Mouse (Mus musculus) kidney, postnatal 36 days (tissue): ENCODE measurements around the gene Tspan11.

ENCODE experiments used
- DNase-seq, 2 experiments: peaks; one replicate each; pipeline ENCODE4 v3.0.0; 2021 to 2022; ENCODE audit warnings: mixed read lengths in 2 of 2

Tspan11 gene

DNA sequence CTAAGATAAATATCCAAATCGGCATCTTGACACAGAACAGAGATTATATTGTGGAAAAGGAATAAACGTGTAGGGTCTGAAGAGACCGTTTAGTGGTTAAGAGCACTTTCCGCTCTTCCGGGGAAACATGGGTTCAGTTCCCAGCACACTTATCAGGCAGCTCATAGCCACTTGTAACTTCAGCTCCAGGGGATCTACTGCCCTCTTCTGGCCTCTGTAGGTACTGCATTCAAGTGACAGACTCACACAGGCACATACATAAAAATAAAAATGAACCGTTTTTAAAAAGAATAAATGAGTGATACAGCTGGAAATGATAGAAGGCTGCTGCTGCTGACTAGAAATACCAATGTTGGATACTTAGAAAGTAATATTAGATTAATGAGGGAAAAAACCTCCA, 7.9 kb upstream of the Tspan11 start:
- DNase-seq = peak in 1 of 2 experiments; percentile 14

DNA sequence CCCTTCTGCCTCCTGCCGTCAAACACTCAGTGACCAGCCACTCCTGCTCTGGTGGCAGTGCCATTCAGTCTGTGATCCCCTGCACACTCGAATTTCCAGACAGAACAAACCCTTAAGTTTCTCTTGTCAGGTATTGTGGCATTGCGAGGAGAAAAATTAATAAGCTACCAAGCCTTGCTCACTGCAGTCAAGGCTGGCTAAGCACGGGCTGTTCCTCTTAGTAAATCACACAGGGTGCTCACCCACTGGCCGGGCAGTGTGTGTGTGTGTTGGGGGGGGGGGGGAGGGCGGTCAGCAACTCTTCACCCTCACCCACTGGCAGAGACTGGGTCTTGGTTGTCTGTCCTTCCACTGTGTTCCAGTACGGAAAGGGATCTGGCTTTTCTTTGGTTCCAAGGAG, 473 bp upstream of the Tspan11 start:
- DNase-seq = peak in 1 of 2 experiments; percentile 18

DNA sequence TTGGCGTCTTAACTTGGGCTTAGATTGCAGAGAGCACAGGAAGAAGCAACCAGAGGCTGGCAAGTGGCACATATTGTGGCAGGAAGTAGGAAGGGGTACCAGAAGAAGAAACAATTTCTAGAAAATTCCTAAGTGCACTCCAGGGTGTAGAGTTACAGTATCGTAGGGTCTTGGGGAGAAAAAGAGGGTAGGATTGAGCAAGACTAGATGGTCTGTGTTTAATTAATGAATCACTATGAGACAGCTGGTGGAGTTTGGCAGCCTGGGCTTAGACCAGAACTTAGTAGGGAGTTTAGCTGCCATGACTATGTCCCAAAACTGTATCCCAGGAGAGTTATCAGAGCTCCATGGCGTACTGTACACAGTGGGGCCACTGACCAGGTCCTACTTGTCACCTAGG, 1.2 kb downstream of the Tspan11 start:
- DNase-seq = no peak

DNA sequence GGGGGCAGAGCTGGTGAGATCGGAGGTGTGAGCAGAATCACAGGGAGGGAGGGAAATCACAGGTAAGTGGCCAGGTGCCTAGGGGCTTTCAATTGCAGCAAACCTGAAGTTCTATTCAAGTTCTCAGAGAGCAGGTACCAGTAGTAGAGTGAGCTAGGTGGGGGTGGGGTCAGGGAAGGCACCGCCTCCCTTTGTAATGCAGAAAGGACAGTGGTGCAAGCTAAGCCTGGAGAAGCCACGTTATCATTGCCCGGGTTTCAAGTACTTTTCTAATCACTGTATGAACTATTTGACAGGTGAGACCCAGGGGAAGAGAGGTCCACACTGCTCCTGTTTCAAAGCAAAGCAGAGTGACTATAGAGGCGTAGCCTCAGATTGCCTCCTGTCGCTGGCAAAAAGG, 6.2 kb downstream of the Tspan11 start:
- no peak for DNase-seq

DNA sequence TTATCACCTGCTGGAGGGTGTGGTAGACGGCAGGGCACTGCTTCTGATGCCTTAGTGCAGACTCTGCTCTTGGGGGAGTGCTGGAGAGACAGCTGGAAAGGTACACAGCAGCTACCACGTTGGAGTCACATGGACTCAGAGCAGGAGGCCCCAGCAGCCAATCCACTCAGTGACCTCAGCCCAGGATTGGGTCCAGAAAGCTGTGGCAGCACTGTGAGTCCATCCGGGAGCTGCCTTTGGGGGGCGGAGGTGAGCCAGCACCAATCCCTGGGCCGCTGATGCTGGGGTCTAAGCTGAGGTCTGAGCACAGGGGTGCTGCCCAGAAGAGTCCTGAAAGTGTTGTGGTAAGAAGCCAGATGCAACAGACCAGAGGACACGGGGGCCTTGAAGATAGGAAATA, 7.6 kb downstream of the Tspan11 start:
- DNase-seq = no peak

DNA sequence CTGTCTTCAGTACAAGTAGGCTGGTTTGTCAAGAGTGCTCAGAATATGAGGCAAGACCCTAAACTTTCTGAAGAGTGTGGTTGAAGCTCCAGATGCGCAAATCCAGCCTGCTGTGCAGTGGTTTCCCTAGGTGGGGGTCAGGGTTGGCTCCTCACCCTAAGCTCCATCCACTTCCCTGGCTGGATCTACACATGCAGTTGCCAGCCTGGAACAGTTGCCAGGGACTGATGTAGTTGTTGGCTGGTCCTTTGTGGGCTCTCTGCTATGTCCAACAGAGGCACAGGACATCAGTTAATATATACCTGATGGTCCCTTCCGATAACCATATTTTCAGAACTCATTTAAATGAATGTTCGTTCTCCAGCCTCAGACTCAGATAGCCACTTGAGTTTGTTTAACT, 9.0 kb downstream of the Tspan11 start:
- no peak for DNase-seq

DNA sequence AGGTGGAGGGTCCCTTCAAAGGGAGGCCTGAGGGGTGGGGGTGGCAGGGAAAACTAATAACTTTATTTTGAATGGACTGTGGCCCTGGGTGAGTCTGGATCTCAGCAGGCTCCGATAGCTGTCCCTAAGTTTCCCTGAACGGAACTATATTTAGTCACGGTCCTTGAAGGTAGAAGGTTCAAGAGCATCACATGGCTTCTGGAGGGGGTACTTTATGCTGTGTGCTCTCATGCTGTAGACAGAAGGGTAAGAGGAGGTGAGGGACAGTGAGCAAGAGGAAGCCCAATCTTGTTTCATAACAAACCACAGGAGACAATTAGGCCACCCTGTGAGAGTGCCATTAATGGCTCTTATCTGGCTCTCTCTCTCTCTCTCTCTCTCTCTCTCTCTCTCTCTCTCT, 10.0 kb downstream of the Tspan11 start:
- DNase-seq = no peak

DNA sequence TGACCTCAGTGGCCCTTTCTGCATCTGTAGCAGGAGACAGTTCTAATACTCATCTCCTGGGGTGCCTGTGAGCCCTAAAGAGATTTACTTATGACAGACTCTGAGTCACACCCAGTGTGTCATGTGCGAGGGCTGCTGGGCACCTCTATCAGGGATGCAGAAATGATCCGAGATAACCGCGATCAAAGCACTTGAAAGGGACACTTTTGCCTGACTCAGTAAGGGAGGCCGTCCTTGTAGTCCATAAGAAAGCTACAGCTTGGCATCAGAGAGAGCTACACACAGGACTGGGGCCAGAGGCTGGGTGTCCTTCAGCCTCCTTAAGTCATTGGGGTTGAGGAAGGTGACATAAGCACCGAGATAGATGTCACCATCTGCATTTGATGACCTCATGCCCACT, 12.7 kb downstream of the Tspan11 start:
- DNase-seq = no peak

DNA sequence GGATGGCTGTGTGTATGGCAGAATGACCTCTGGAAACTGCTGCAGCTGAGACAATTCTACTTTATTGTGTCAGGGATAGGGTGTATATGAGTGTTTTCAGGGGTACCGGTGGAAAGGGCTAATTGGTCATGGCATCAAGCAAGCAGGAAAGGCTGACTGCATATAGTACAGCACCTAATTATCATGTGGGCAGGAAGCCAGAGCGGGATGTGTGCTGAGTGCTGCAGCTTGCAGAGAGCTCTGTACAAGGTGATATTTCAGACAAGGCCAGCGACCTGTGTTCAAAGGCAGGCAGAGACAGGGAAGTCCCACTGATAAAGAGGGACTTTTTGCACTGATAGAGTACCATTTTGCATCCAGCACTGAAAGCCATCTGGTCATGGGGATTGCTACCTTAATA, 13.9 kb downstream of the Tspan11 start:
- DNase-seq = no peak

DNA sequence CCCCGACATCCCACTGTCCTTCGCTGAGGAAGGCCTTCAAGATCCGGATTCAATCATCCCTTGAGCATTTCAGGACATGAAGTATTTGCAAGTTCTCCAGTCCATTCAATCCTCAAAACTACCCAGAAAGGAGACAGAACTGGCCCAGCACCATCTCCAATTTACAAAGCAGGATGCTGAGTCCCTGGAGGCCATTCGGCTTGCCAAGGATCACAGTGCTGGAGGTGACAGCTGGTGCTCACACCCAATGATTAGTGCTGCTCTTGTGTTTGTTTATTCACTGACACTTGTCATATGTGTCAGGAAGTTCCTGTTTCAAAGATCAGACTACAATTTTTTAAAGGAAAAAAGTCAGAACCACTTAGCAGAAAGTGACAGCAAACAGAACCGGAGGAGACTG, 14.3 kb downstream of the Tspan11 start:
- DNase-seq = peak; percentile 58 to 66

DNA sequence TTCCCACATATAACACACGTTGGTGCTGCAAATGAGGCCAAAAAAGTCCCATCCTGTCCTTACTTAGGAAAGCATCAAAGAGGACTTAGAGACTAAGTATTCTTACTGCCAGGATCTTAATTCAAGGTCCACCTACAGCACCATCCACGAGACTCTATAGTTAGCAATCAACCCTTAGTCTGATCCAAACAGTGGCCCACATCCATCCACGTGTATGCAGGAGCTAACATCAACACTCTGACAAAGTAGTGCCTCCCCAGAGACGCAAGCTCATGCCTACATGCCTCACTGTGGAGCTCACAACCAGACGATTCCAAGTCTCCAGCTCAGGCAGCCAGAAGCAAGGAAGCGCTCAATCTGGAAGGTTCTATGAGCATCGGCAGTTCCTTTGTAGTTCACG, 15.2 kb downstream of the Tspan11 start:
- no peak for DNase-seq

DNA sequence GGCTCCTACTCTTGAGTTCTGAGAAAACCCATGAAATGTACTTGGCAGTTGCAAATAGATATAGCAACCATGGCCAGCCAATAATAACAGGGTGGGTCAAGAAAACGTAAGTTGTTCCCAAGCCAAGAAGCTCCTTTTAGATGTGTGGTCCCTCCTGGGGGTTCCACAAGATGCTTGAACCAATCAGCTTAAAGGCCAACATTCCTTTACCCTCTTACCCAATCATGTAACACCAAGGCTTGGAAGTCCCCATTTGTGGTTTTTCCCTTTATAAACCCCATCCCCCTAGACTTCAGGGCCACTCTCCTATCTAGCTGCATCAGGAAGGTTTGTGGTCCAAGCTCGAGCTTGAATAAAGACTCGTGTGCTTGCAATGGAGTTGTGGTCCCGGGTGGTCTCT, 23.2 kb downstream of the Tspan11 start:
- DNase-seq = no peak

DNA sequence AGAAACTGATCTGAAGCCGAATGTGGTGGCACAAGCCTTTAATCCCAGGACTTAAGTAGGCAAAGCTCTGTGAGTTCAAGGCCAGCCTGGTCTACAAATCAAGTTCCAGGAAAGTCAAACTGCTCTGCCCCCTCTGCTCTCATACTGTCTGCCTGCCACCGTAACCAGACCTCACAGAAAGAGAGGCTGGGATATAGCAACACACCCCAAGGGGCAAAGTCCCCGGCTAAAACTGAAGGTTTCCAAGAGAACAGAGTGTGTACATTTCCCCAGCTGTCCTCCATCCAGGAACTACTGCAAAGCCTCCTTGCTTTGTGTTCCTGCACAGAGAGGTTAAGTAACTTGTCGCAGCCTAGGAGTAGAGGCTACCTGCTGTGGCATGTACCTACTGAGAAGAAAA, 24.3 kb downstream of the Tspan11 start:
- no peak for DNase-seq

DNA sequence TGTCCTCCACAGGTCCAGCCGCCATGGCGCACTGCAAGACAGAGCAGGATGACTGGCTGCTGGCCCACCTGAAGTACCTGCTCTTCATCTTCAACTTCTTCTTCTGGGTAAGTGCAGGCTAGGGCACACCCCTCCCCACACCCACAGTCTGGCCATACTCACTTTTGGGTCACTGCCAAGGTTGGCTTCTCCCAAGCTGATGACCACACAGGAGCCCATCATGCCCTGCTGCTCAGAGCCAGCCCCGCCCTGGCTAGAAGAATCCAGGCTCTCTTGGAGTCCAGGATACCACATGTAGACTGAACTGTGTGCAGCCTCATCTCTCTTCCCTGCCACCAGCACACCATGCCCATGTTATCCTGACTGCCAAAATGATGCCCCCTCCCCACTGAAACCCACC, 25.5 kb downstream of the Tspan11 start:
- DNase-seq = no peak

DNA sequence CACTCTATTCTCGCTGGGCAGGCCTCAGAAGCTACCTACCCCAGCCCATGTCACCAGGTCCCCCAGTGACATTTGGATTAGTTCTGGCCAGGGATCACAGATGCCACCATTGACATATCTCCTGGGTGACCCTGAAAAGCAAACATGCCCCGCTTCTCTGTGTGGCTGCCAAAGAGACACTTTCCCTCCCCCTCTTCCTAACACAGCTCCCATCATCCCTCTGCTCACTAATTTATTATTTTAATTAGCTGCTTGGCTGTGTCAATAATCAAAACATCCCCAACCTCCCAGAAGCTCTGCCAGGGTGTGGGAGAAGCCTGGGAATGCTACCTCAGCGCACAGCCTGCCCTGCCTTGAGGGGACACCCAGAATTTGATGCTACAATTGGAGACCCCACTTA, 29.6 kb downstream of the Tspan11 start:
- DNase-seq = no peak

DNA sequence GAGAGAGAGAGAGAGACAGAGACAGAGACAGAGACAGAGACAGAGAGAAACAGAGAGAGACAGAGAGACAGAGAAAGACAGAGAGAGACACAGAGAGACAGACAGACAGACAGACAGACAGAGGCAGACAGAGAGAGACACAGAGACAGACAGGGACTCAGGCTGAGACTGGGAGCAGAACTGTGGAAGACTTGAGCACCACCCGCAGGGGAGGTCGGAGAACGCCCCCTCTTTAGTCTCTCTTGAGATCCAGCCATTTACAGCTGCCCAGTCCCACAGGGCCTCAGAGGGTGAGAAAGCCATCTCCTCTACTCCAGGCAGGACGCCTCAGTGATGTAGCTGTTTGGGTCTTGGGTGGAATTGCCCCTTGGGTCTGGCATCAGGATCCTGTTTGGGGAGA, 30.3 kb downstream of the Tspan11 start:
- DNase-seq = no peak

DNA sequence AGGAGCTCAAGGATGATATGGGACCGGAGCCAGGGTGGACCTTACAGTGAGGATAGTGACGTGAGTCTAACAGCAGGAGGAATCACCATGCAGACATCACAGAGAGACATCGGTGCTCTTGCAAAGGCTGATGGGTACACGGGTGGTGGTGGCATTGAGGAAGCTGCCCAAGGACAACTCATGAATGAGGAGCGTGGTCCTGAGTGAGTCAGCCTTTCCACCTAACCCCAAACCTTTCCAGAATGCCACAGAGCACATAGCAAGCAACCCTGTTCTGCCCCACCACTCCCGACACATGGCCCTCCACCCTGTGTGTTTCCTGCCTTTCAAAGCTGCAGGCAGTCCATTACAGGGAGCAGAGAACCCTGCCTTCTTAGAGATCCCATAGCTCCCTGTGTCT, 32.1 kb downstream of the Tspan11 start:
- DNase-seq = no peak

DNA sequence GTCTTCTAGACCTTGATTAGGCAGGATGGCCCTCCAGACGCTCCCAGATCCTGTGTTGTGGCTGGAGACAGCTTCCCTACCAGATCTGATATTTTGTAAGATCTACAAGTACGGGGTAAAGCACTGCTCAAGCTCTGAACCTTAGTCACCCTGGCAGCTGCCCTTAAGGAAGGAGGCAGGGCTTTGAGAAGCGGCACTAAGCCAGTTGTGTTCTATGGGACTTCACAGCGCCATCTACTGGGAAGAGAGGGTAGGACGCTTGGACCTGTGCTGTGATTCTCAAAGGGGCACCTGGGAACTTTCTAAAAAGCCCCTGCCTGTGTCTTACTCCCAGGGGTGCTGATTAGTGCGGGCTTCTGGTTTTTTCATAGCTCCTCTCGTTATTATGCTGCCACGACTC, 33.3 kb downstream of the Tspan11 start:
- DNase-seq = peak; percentile 73 to 87

DNA sequence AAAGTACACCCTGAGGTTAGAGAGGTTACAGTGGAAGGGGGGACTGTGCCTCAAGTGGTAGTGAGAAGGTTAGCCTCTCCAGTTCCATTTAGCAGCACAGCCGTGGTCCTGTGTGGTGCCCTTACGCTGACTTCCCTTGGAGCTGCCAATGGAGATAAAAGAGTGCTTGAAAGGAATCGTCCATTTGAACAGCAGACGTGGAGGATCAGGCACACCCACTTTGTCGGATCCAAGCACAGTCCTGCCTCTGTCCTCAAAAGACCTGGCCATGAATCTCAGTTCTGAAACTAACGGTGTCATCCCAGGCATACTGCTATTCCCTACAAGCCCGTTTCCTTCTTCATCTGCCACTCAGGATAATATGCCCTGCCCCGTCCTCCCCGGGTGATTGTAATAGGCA, 34.6 kb downstream of the Tspan11 start:
- no peak for DNase-seq

DNA sequence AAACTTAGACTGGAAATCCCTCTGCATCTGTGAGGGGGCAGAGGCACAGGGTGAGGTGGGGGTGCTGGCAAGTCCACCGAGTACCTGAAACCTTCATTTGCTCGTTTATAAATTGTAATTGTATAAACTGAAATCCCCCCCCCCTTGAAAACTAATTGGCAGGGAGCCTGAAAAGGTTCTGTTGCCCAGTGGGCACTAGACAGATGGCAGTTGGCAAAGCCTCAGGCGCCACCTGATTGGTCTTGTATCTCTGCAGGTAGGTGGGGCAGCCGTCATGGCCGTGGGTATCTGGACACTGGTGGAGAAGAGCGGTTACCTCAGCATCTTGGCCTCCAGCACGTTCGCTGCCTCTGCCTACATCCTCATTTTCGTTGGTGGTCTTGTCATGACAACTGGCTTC, 35.9 kb downstream of the Tspan11 start:
- DNase-seq = no peak

DNA sequence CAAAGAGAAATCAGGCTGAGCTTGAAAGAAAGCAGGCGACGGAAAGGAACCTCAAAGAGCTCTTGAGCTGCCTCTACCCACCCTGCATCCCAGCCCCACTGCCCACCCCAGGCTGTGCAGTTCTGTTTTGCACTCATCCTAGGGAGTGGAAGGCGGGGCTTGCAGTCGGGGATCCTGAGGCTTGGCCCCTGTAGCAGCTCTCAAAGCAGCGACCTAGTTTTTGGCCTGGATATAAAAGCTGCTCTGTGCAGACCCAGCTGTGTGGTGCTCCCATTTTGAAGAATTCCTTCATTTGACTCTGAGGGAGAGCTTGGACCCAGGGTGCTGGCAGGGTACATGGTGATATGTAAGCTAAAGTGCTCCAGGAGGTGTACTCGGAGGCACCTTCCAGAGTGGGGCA, 37.4 kb downstream of the Tspan11 start:
- DNase-seq = no peak

DNA sequence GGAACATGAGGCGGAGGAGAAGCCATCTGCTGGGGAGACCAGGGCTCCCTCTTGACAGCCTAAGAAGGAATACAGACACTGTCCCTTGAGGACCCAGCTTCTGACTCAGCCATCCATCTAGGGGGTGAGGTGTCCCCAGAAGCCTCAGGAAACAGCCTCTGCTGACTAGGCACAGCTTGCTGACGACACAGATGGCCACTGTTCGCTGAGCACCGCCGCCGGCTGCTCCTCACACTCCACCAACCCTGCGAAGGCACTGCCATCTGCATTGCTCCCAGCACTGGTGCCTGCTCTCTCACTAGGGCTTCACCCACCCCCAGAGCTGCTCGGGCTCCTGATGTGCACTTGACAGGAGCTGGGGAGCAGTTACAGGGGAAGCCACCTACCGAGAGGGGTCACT, 38.5 kb downstream of the Tspan11 start:
- DNase-seq = no peak

DNA sequence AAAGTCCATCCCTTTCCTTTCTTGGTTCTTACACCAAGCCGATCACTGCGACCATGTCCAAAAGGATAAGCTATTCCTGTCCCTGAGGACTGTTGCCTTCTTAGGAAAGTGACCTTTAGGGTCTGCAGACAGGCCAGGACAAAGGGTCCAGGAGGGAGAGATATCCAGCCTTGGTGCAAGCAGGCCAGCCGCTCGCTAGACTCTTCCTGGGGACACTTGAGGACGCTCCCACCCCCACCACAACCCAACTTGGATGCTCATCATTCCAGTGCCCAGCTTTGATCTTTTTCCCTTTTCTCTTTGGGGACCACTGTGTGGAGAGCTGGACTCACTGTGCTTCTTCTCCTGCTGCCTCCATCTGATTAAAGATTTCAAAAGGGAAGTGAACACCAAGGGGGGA, 41.3 kb downstream of the Tspan11 start:
- DNase-seq = no peak

DNA sequence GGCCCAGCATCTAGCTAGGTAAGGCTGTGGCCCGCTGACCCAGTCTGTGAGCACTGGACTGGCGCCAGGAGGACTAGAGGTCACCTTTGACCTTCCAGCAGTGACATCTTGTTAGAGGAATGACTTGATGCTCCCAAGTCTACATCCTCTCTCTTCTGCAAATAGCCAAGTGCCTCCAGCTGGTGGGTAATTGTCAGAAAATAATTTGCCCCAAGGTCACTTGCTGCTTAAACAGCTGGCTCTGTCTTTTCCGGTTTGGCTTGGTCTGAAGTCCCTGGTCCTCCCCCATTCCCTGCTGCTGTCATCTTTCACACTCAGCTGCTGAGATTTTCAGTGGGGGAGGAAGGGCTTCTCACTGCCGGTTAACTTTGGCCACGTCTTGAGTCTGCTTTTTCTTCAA, 45.3 kb downstream of the Tspan11 start:
- peak; percentile 27 to 42 for DNase-seq

DNA sequence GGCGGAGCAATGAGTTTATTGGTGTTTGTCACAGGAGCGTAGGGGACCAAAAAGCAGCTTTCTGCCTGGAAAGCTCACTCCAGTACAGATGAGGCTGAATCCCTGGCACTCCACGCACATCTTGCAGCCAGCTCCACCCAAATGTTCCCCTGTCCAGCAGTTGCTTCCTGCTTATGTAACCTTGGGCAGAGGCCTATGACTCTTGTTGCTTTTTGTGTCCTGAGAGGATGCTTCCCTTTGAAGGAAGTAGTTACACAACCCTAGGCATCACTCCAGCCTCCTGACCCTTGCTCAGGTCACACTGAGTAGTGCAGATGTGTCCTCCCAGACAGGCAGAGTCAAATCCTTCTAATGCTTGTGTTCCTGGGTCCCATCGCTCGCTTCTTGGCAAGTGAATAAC, 46.5 kb downstream of the Tspan11 start:
- peak; percentile 24 to 41 for DNase-seq

DNA sequence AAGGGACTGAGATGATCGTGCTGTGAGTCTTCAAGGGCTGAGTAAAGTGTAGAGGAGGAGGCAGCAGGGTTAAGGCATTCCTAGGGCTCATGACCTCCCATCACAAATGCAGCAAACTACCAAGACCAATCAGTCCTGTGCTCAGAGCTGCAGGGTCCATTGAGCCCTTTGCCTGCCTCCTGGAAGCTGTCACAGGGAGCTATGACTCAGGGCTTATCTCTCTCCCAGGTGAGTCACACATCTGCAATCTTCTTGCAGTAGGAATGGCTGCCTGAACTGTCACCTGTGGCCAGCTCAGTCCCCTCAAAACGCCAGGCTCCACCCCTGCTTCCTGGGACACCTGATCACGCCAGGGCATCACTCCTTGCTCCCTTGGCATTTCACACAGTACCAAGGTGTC, 47.7 kb downstream of the Tspan11 start:
- DNase-seq = no peak
